Mouse (Mus musculus) CH12.LX (cell line): ENCODE data around the gene Adamtsl5. TPM values are rescaled to one million over a fixed set of nuclear protein-coding genes. Genes with fewer than 3 reads are reported as not detected.
A peak's percentile ranks its signal among the peaks of the same experiment; 100 is the strongest.

ENCODE experiments used
- DNase-seq: peaks from one replicate; pipeline ENCODE4 v3.0.0-alpha.2; 2013; ENCODE audit errors: extremely low read depth
- H3K27ac ChIP-seq: 2 replicates; pipeline ENCODE4 v1.5.1; 2012; ENCODE audit warnings: low read depth, mild to moderate bottlenecking, control low read depth, moderate library complexity; ENCODE audit not compliant: insufficient read depth
- H3K27me3 ChIP-seq: replicated peaks from 2 replicates; pipeline ENCODE3; 2012; ENCODE audit warnings: inconsistent platforms
- H3K36me3 ChIP-seq, 2 experiments: replicated peaks in 1 of 2; 2 replicates each; pipeline versions ENCODE3 to v1.6.1; 2012; ENCODE audit warnings: inconsistent platforms in 1 of 2, low read length in 1 of 2, mild to moderate bottlenecking in 1 of 2, mixed read lengths in 1 of 2, moderate library complexity in 1 of 2; ENCODE audit not compliant: control insufficient read depth in 1 of 2, insufficient read depth in 1 of 2
- H3K4me1 ChIP-seq, 2 experiments: 2 replicates each; pipeline ENCODE4 v1.6.1; 2012; ENCODE audit warnings: inconsistent platforms in 1 of 2, moderate library complexity in 1 of 2; ENCODE audit not compliant: insufficient read depth in 2 of 2, control insufficient read depth in 1 of 2
- H3K4me2 ChIP-seq: 2 replicates; pipeline ENCODE4 v1.6.1; 2012; ENCODE audit warnings: low read depth, mild to moderate bottlenecking, control low read depth; ENCODE audit not compliant: poor library complexity, insufficient read depth, severe bottlenecking
- H3K4me3 ChIP-seq, 3 experiments: fragments of 150-350 bp in 1 of 3; sonication (generic) in 1 of 3; replicated peaks in 1 of 3; 2 replicates each; pipeline versions ENCODE3 to v1.5.1; 2011 to 2012; ENCODE audit warnings: low read depth in 2 of 3, low read length in 2 of 3, mild to moderate bottlenecking in 2 of 3, moderate library complexity in 2 of 3, control low read depth in 1 of 3, improper control_type of control experiment in 1 of 3, inconsistent platforms in 1 of 3, mixed read lengths in 1 of 3; ENCODE audit not compliant: poor library complexity in 1 of 3
- H3K79me2 ChIP-seq: replicated peaks from 2 replicates; pipeline ENCODE4 v1.6.1; 2012; ENCODE audit warnings: mild to moderate bottlenecking, moderate library complexity; ENCODE audit not compliant: control insufficient read depth, poor library complexity, insufficient read depth, severe bottlenecking; ENCODE audit errors: extremely low read depth
- H3K9ac ChIP-seq: 2 replicates; pipeline ENCODE4 v1.6.1; 2012; ENCODE audit warnings: low read depth, mild to moderate bottlenecking, control low read depth, moderate library complexity; ENCODE audit not compliant: insufficient read depth
- H3K9me3 ChIP-seq: replicated peaks from 2 replicates; pipeline ENCODE3; 2012; ENCODE audit warnings: low read length, inconsistent platforms, mixed read lengths
- BHLHE40 ChIP-seq: IDR thresholded peaks from 2 replicates; pipeline ENCODE4 v1.6.1; 2011; ENCODE audit warnings: mild to moderate bottlenecking, low read depth, low read length, improper control_type of control experiment
- CHD2 ChIP-seq: IDR thresholded peaks from 2 replicates; pipeline ENCODE4 v1.6.1; 2011; ENCODE audit warnings: low read length, improper control_type of control experiment
- CTCF ChIP-seq, 2 experiments: IDR thresholded peaks in 1 of 2; conservative IDR thresholded peaks in 1 of 2; 2 replicates each; pipeline ENCODE4 v1.5.1; 2011 to 2012; ENCODE audit warnings: low read depth in 2 of 2, low read length in 2 of 2, improper control_type of control experiment in 1 of 2, inconsistent platforms in 1 of 2, mild to moderate bottlenecking in 1 of 2, moderate library complexity in 1 of 2
- E2F4 ChIP-seq: IDR thresholded peaks from 2 replicates; pipeline ENCODE4 v1.6.1; 2011; ENCODE audit warnings: low read depth, low read length, improper control_type of control experiment; ENCODE audit not compliant: insufficient replicate concordance
- EP300 ChIP-seq: IDR thresholded peaks from 2 replicates; pipeline ENCODE4 v1.6.1; 2011; ENCODE audit warnings: low read length, improper control_type of control experiment
- GABPA ChIP-seq: IDR thresholded peaks from 2 replicates; pipeline ENCODE4 v1.6.1; 2012; ENCODE audit warnings: low read depth, low read length, improper control_type of control experiment, inconsistent platforms; ENCODE audit not compliant: insufficient replicate concordance
- JUN ChIP-seq: IDR thresholded peaks from 2 replicates; pipeline ENCODE4 v1.6.1; 2011; ENCODE audit warnings: low read depth, mild to moderate bottlenecking, low read length, improper control_type of control experiment, moderate library complexity; ENCODE audit not compliant: insufficient read depth
- JUND ChIP-seq: conservative IDR thresholded peaks from 2 replicates; pipeline ENCODE4 v1.6.1; 2011; ENCODE audit warnings: low read depth, low read length, improper control_type of control experiment
- KAT2A ChIP-seq: IDR thresholded peaks from 2 replicates; pipeline ENCODE4 v1.6.1; 2012; ENCODE audit warnings: low read length, improper control_type of control experiment, inconsistent platforms; ENCODE audit not compliant: insufficient replicate concordance
- MAFK ChIP-seq: IDR thresholded peaks from 2 replicates; pipeline ENCODE4 v1.6.1; 2011; ENCODE audit warnings: low read length, improper control_type of control experiment; ENCODE audit not compliant: insufficient replicate concordance
- MAZ ChIP-seq: IDR thresholded peaks from 2 replicates; pipeline ENCODE4 v1.6.1; 2012; ENCODE audit warnings: low read depth, mild to moderate bottlenecking, inconsistent platforms, low read length, improper control_type of control experiment, moderate library complexity
- NELFE ChIP-seq: IDR thresholded peaks from 2 replicates; pipeline ENCODE4 v1.6.1; 2011; ENCODE audit warnings: low read depth, low read length, improper control_type of control experiment
- POLR2AphosphoS2 ChIP-seq: IDR thresholded peaks from 2 replicates; pipeline ENCODE4 v1.6.1; 2011; ENCODE audit warnings: low read depth, low read length, improper control_type of control experiment
- RAD21 ChIP-seq: IDR thresholded peaks from 2 replicates; pipeline ENCODE4 v1.6.1; 2011; ENCODE audit warnings: low read depth, mild to moderate bottlenecking, low read length, improper control_type of control experiment, moderate library complexity
- RCOR1 ChIP-seq: conservative IDR thresholded peaks from 2 replicates; pipeline ENCODE4 v1.6.1; 2012; ENCODE audit warnings: low read depth, mild to moderate bottlenecking, inconsistent platforms, low read length, improper control_type of control experiment
- SIN3A ChIP-seq: IDR thresholded peaks from 2 replicates; pipeline ENCODE4 v1.6.1; 2012; ENCODE audit warnings: low read length, improper control_type of control experiment, inconsistent platforms
- TBP ChIP-seq: conservative IDR thresholded peaks from 2 replicates; pipeline ENCODE4 v1.6.1; 2011; ENCODE audit warnings: low read depth, low read length, improper control_type of control experiment
- USF2 ChIP-seq: conservative IDR thresholded peaks from 2 replicates; pipeline ENCODE4 v1.6.1; 2011; ENCODE audit warnings: low read depth, low read length, improper control_type of control experiment
- ZC3H11A ChIP-seq: IDR thresholded peaks from 2 replicates; pipeline ENCODE4 v1.6.1; 2012; ENCODE audit warnings: low read depth, mild to moderate bottlenecking, inconsistent platforms, low read length, improper control_type of control experiment
- ZKSCAN1 ChIP-seq: IDR thresholded peaks from 2 replicates; pipeline ENCODE4 v1.6.1; 2012; ENCODE audit warnings: low read depth, inconsistent platforms, low read length, improper control_type of control experiment, borderline replicate concordance
- ZMIZ1 ChIP-seq: IDR thresholded peaks from 2 replicates; pipeline ENCODE4 v1.6.1; 2012; ENCODE audit warnings: low read depth, mild to moderate bottlenecking, inconsistent platforms, low read length, improper control_type of control experiment
- dilution Hi-C: fragments of 300-500 bp; cut with MboI; formaldehyde crosslinking; loops from 2 replicates; pipeline ENCODE4 v1.14.3; 2020; ENCODE audit warnings: low sequenced_read_pairs; ENCODE audit not compliant: extremely low pct_unique_long_range_greater_than_20kb, extremely low pct_ligation_motif_present
- in situ Hi-C: fragments of 300-500 bp; cut with MboI; formaldehyde crosslinking; loops from 3 replicates; pipeline ENCODE4 v1.14.3; 2019; ENCODE audit warnings: low sequenced_read_pairs, low pct_ligation_motif_present, low pct_unique_long_range_greater_than_20kb, mixed read lengths
- polyA plus RNA-seq: library from polyadenylated mRNA; unstranded; fragments of >175 nt; gene quantifications from 2 replicates; pipeline ENCODE4 v1.2.1, GENCODE M21; 2012; ENCODE audit warnings: low read depth; ENCODE audit not compliant: insufficient read length
- total RNA-seq, 2 experiments: library from RNA; depleted of rRNA; stranded (reverse); fragments of 300-350 nt in 1 of 2; fragments of >200 nt in 1 of 2; gene quantifications; 2 replicates each; pipeline ENCODE4 v1.2.3; 2012 to 2014

Adamtsl5 gene
- total and polyA plus RNA-seq, 3 experiments: 0.16 to 0.55 (median 0.27) TPM

- TF ChIP-seq ZKSCAN1: no peak
- no peak for TF ChIP-seq MAZ
- TF ChIP-seq GABPA: no peak
- no peak for TF ChIP-seq RCOR1
- no peak for TF ChIP-seq SIN3A
- peak; percentile 54; the same call in 1 of the 2 replicates for TF ChIP-seq ZMIZ1
- TF ChIP-seq, all 38 proteins: peak for 5
Measured at GRCm38 (mm10) chr10:80294788-80295303, 53.4 kb downstream of the Adamtsl5 start (continued).

- Histone ChIP-seq H3K79me2 (peaks cover 17% of the 10 kb centered on the region), H3K4me2 (peak overlapping the region; percentile 72; the same call in 1 of the 2 replicates), H3K9ac (peak overlapping the region; percentile 94; the same call in 1 of the 2 replicates), H3K9me3 (peaks cover 1% of the 10 kb centered on the region), H3K27ac (no peak overlapping the region), H3K36me3 (peaks cover 18 to 30% of the 10 kb centered on the region in 2 experiments), H3K27me3 (peaks cover 7% of the 10 kb centered on the region), H3K4me3 (peak overlapping the region in 2 of 3 experiments; percentile 77 to 99), H3K4me1 (peaks cover 8 to 33% of the 10 kb centered on the region in 2 experiments; a peak in 3 of 4 replicates)
- in situ Hi-C loops: no loop called here
- no peak for DNase-seq
- dilution Hi-C loops: no loop called here
- TF ChIP-seq RCOR1 (no peak), JUN (no peak), KAT2A (no peak), GABPA (no peak), RAD21 (no peak), TBP (no peak), CHD2 (no peak), ZC3H11A (no peak), EP300 (no peak), BHLHE40 (no peak), USF2 (no peak), E2F4 (no peak), POLR2AphosphoS2 (no peak), JUND (no peak), CTCF (conservative IDR thresholded peaks at IDR 0.05 in 1 of 2, IDR thresholded peaks at IDR 0.05 in 1 of 2; ENCODE audit: low read depth in 2 of 2, low read length in 2 of 2) (no peak), MAFK (no peak), NELFE (no peak), SIN3A (no peak)
Measured at GRCm38 (mm10) chr10:80294311-80294710, 53.9 kb downstream of the Adamtsl5 start.
